Mouse (Mus musculus) olfactory bulb, adult 2 months (tissue): Measurements from ENCODE around the gene Sec31a.

ENCODE experiments used
- CTCF ChIP-seq: fragments of 200-500 bp; IDR thresholded peaks from 2 replicates; pipeline ENCODE4 v1.5.1; 2012; ENCODE audit warnings: low read depth, mild to moderate bottlenecking, low read length, moderate library complexity; ENCODE audit not compliant: insufficient read depth
- POLR2A ChIP-seq: fragments of 200-500 bp; IDR thresholded peaks from 2 replicates; pipeline ENCODE4 v1.6.1; 2012; ENCODE audit warnings: mild to moderate bottlenecking, low read depth, low read length, moderate library complexity; ENCODE audit not compliant: insufficient read depth

DNA sequence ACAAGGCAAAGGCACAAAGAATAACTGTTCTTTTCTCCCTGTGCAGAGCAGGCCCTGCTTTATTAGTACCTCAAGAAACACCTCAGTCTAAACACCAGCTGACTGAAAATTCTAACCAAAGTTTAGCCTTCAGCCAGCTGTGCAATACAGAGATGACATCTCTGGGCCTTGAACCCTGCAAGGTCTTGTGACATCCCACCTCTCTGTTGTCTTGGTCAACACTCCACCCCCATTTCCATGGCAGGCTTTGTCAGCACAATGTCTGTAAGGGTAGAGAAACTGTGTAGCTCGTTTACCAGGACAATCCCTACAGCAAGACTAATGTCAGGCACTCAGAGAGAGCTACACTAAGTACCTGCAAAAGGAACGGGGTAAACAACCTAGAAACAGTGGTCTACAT, 38.7 kb downstream of the Sec31a start:
- TF ChIP-seq POLR2A (no peak), CTCF (no peak)
